In genomic region chr14:54860511-54860910, GRCm38 (mm10) we compare ENCODE assay signal across 9 mouse cellular contexts. TPM values are rescaled to one million over a fixed set of nuclear protein-coding genes. Genes with fewer than 3 reads are reported as not detected.
DNase-seq lines count a peak whose midpoint lies in the region; ATAC-seq lines count a peak whose summit lies in the region.
"Had no signal": no experiment of that assay in that cellular context is flagged by ENCODE, and none has a peak within 500 bp of the region (broad histone marks: within the 10 kb centered on the region; RNA-seq: fewer than 3 reads in every experiment).

No protein-coding gene starts in this region.

- 51% methylated on average over 2 of the region's 2 CpGs for WGBS in intestine, embryonic 14.5 days
- 51% methylated on average over 2 of the region's 2 CpGs for WGBS in intestine, embryonic 16.5 days

- H3K27me3 ChIP-seq in intestine, embryonic 14.5 days (replicated peaks; ENCODE audit: control insufficient read depth, insufficient read depth, low read length): no peaks in the 10 kb centered on the region
- H3K27me3 ChIP-seq in intestine, embryonic 16.5 days (replicated peaks; ENCODE audit: control insufficient read depth, insufficient read depth, low read length): no peaks in the 10 kb centered on the region
- H3K27me3 ChIP-seq: limb, embryonic 13.5 days had no signal

- no peak for ATAC-seq in intestine, embryonic 14.5 days (replicated peaks; ENCODE audit: low FRiP score, low TSS enrichment, low read depth)
- no peak for ATAC-seq in intestine, embryonic 16.5 days
- no peak for ATAC-seq in megakaryocyte, adult 5-6 weeks (ENCODE audit: poor library complexity, severe bottlenecking)

- H3K9me3 ChIP-seq in intestine, embryonic 14.5 days (ENCODE audit: control insufficient read depth, low read length): no peaks in the 10 kb centered on the region
- no peaks in the 10 kb centered on the region for H3K9me3 ChIP-seq in intestine, embryonic 16.5 days (ENCODE audit: control insufficient read depth, low read length)
- H3K9me3 ChIP-seq: limb, embryonic 13.5 days had no signal

- no peak overlapping the region for H3K27ac ChIP-seq in intestine, embryonic 14.5 days (ENCODE audit: low read depth)
- H3K27ac ChIP-seq in intestine, embryonic 16.5 days (ENCODE audit: low read length): no peak overlapping the region
- H3K27ac ChIP-seq: limb, embryonic 13.5 days had no signal

- no peak overlapping the region for H3K4me3 ChIP-seq in intestine, embryonic 14.5 days (ENCODE audit: low read depth, low read length)
- H3K4me3 ChIP-seq in intestine, embryonic 16.5 days (ENCODE audit: low read length): no peak overlapping the region
- H3K4me3 ChIP-seq: limb, embryonic 13.5 days had no signal

- no peak overlapping the region for H3K4me2 ChIP-seq in intestine, embryonic 14.5 days (ENCODE audit: low read length)
- no peak overlapping the region for H3K4me2 ChIP-seq in intestine, embryonic 16.5 days (ENCODE audit: low read depth, low read length)
- H3K4me2 ChIP-seq: limb, embryonic 13.5 days had no signal

- peaks cover 27% of the 10 kb centered on the region for H3K36me3 ChIP-seq in intestine, embryonic 14.5 days (ENCODE audit: control insufficient read depth, insufficient read depth, low read length)
- H3K36me3 ChIP-seq in intestine, embryonic 16.5 days (ENCODE audit: control insufficient read depth, insufficient read depth, low read length): 0 out of 2 replicates have a peak, but pooled peaks cover 6% of the 10 kb centered on the region

- H3K4me1 ChIP-seq in intestine, embryonic 14.5 days (replicated peaks; ENCODE audit: control insufficient read depth, insufficient read depth, low read length): no peaks in the 10 kb centered on the region; the same call in 1 of the 2 replicates
- H3K4me1 ChIP-seq in intestine, embryonic 16.5 days (ENCODE audit: control insufficient read depth, insufficient read depth, low read length): peaks cover 2% of the 10 kb centered on the region; the same call in 1 of the 2 replicates

- no peak overlapping the region for H3K9ac ChIP-seq in intestine, embryonic 14.5 days (ENCODE audit: low read length)
- H3K9ac ChIP-seq in intestine, embryonic 16.5 days (ENCODE audit: low read depth, low read length): no peak overlapping the region
- H3K9ac ChIP-seq: limb, embryonic 13.5 days had no signal

- peak; percentile 76 for DNase-seq in intestine, embryonic 14.5 days (ENCODE audit: low spot score)
- peak; percentile 63 for DNase-seq in CD4-positive helper T cell, adult 2 months (ENCODE audit: low read depth, low spot score)
- peak; percentile 51 for DNase-seq in R1 (ENCODE audit: low read depth, low spot score)
- DNase-seq in embryo, embryonic 11 days: peak; percentile 51
- DNase-seq in kidney, postnatal 4 days: peak; percentile 81 to 82
- peak; percentile 36 to 53 for DNase-seq in natural killer cell, adult 2 months (ENCODE audit: low spot score in 2 of 2)

RNA-seq across cellular contexts. Expression of gene Homez, which starts 10.2 kb away (rescaled TPM):
- 7.4 and 10.7 TPM in 2 replicates for polyA plus RNA-seq in intestine, embryonic 14.5 days (2014; fragmentation: Nextera tagmentation; extraction: Ambion mirVana)
- polyA plus RNA-seq in intestine, embryonic 16.5 days (2015; fragmentation: Nextera tagmentation; extraction: Ambion mirVana): 6.1 and 10.2 TPM in 2 replicates
- total RNA-seq in megakaryocyte, adult 5-6 weeks (2015): 6.3 and 6.8 TPM in 2 replicates
- 4.6 and 13.3 TPM in 2 replicates for total RNA-seq in megakaryocyte, adult 5-6 weeks (2017)

RNA-seq across cellular contexts. Expression of gene Ppp1r3e, which starts 16.8 kb away (rescaled TPM):
- 2.9 and 4.1 TPM in 2 replicates for polyA plus RNA-seq in intestine, embryonic 14.5 days (2014; fragmentation: Nextera tagmentation; extraction: Ambion mirVana)
- polyA plus RNA-seq in intestine, embryonic 16.5 days (2015; fragmentation: Nextera tagmentation; extraction: Ambion mirVana): 1.4 and 1.8 TPM in 2 replicates
- 9.8 and 11.9 TPM in 2 replicates for total RNA-seq in megakaryocyte, adult 5-6 weeks (2015)
- total RNA-seq in megakaryocyte, adult 5-6 weeks (2017): 0.22 and 1.8 TPM in 2 replicates

RNA-seq across cellular contexts. Expression of gene Bcl2l2, which starts 22.7 kb away (rescaled TPM):
- 5.1 and 5.2 TPM in 2 replicates for polyA plus RNA-seq in intestine, embryonic 14.5 days (2014; fragmentation: Nextera tagmentation; extraction: Ambion mirVana)
- polyA plus RNA-seq in intestine, embryonic 16.5 days (2015; fragmentation: Nextera tagmentation; extraction: Ambion mirVana): 5.1 and 5.8 TPM in 2 replicates
- total RNA-seq in megakaryocyte, adult 5-6 weeks (2015): 2.1 and 3.0 TPM in 2 replicates
- total RNA-seq in megakaryocyte, adult 5-6 weeks (2017): 4.4 and 6.2 TPM in 2 replicates

RNA-seq across cellular contexts. Expression of gene Gm20521, which starts 22.7 kb away (rescaled TPM):
- polyA plus RNA-seq in intestine, embryonic 14.5 days (2014; fragmentation: Nextera tagmentation; extraction: Ambion mirVana): 0.28 TPM in 1 of 2 replicates, not detected in the other
- polyA plus RNA-seq in intestine, embryonic 16.5 days (2015; fragmentation: Nextera tagmentation; extraction: Ambion mirVana): 0.49 and 0.76 TPM in 2 replicates
- not detected in 2 replicates for total RNA-seq in megakaryocyte, adult 5-6 weeks (2015)
- not detected in 2 replicates for total RNA-seq in megakaryocyte, adult 5-6 weeks (2017)

RNA-seq across cellular contexts. Expression of gene Pabpn1, which starts 31.8 kb away (rescaled TPM):
- 134 and 148 TPM in 2 replicates for polyA plus RNA-seq in intestine, embryonic 14.5 days (2014; fragmentation: Nextera tagmentation; extraction: Ambion mirVana)
- 79.8 and 84.7 TPM in 2 replicates for polyA plus RNA-seq in intestine, embryonic 16.5 days (2015; fragmentation: Nextera tagmentation; extraction: Ambion mirVana)
- 48.9 and 67.2 TPM in 2 replicates for total RNA-seq in megakaryocyte, adult 5-6 weeks (2015)
- total RNA-seq in megakaryocyte, adult 5-6 weeks (2017): 153 and 165 TPM in 2 replicates
